Mouse (Mus musculus) limb, embryonic 12.5 days (tissue): Measurements from ENCODE around the gene P2ry14. TPM values are rescaled to one million over a fixed set of nuclear protein-coding genes. Genes with fewer than 3 reads are reported as not detected.
"Not testable (repeated sequence)": the region's sequence is repeated elsewhere in the genome, so short reads cannot be mapped to it uniquely, and the experiment has no call there.

Experiments
- ATAC-seq: fragments of 200-750 bp; cut with Nextera tagmentation; 2 replicates; pipeline ENCODE4 v1.8.0; 2017; ENCODE audit warnings: low read depth, moderate TSS enrichment; ENCODE audit not compliant: insufficient number of reproducible peaks, insufficient read depth, low FRiP score, low TSS enrichment
- H3K27ac ChIP-seq: fragments of 300-500 bp; sonication (generic); 2 replicates; pipeline ENCODE4 v1.5.1; 2016; ENCODE audit warnings: mild to moderate bottlenecking, moderate library complexity
- H3K27me3 ChIP-seq: fragments of 300-500 bp; sonication (generic); 2 replicates; pipeline ENCODE4 v1.6.1; 2016; ENCODE audit warnings: mild to moderate bottlenecking, moderate library complexity
- H3K36me3 ChIP-seq: fragments of 300-500 bp; sonication (generic); 2 replicates; pipeline ENCODE4 v1.6.1; 2016; ENCODE audit warnings: mild to moderate bottlenecking, moderate library complexity
- H3K4me1 ChIP-seq: fragments of 300-500 bp; sonication (generic); replicated peaks from 2 replicates; pipeline ENCODE4 v1.6.1; 2016
- H3K4me2 ChIP-seq: fragments of 300-500 bp; sonication (generic); 2 replicates; pipeline ENCODE4 v1.6.1; 2016; ENCODE audit warnings: mild to moderate bottlenecking, moderate library complexity
- H3K4me3 ChIP-seq: fragments of 300-500 bp; sonication (generic); replicated peaks from 2 replicates; pipeline ENCODE4 v1.5.1; 2016; ENCODE audit warnings: mild to moderate bottlenecking
- H3K9ac ChIP-seq: fragments of 300-500 bp; sonication (generic); replicated peaks from 2 replicates; pipeline ENCODE4 v1.6.1; 2016; ENCODE audit warnings: mild to moderate bottlenecking, moderate library complexity
- H3K9me3 ChIP-seq: fragments of 300-500 bp; sonication (generic); 2 replicates; pipeline ENCODE4 v1.6.1; 2016; ENCODE audit warnings: mild to moderate bottlenecking, moderate library complexity
- WGBS: fragments of 180-500 bp; shearing (Covaris S2); methylation state at CpG from one replicate; pipeline ENCODE4 v1.1.7; 2016; 5-methylcytosine and 5-hydroxymethylcytosine counted together
- polyA plus RNA-seq: library from polyadenylated mRNA; unstranded; fragments of >200 nt; fragmentation: Nextera tagmentation; extraction: Ambion mirVana; gene quantifications from 2 replicates; pipeline ENCODE4 v1.2.1, GENCODE M21; 2016

Gene P2ry14
- polyA plus RNA-seq, 1 experiment from 2014 or later, result 1.3 TPM

- WGBS, result 33% methylated on average over 5 of the region's 5 CpGs
- Histone ChIP-seq H3K4me2 (no peak overlapping the region), H3K36me3 (no peaks in the 10 kb centered on the region), H3K9ac (no peak overlapping the region), H3K9me3 (no peaks in the 10 kb centered on the region), H3K4me3 (no peak overlapping the region), H3K27me3 (no peaks in the 10 kb centered on the region), H3K27ac (no peak overlapping the region), H3K4me1 (0 out of 2 replicates have a peak, but pooled peaks cover 5% of the 10 kb centered on the region)
- ATAC-seq, result no peak
These were observed 8.2 kb downstream of the P2ry14 start for GRCm38 (mm10) chr3:59145194-59145593.

DNA sequence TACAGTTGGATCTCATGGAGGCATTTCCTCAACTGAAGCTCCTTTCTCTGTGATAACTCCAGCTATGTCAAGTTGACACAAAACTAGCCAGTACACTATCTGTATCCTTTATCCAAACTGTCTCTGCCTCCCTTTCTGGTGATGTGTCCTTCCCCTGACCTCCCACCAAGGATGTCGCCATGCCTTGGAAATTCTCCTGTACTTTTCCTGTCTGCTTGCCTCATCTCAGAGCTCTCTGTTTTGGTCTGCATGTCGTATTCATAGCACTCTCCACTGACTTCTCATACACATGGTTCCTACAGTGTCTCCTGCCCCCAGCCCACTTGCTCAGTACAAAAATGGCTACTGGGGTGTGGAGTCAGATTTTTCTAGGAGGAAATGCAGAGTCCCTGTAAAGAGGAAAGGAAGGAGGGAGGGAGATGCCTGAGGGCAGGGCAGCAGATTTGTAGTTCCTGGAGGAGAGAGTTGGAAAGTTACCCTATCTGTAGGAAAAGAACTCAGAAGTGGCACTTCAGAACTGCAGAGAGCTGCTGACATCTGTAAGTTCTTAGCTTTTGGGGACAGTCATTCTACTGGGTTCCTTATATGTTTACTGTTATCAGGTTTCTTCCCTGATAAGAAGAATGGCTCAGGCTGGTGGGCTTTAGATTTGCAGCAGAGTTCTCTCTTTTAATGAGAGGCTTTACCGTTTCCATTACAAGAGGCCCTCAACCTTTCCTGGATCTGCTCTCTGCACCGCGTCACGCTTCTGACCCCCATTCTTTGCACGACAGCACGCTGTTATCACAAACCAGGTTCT is 11.7 kb downstream of the P2ry14 start:
- ATAC-seq, result no peak
- no peak overlapping the region for H3K27ac ChIP-seq
- no peak overlapping the region for H3K9ac ChIP-seq
- no peaks in the 10 kb centered on the region for H3K9me3 ChIP-seq
- no peaks in the 10 kb centered on the region for H3K27me3 ChIP-seq
- 74% methylated on average over 8 of the region's 8 CpGs for WGBS
- no peak overlapping the region for H3K4me2 ChIP-seq
- no peak overlapping the region for H3K4me3 ChIP-seq
- 0 out of 2 replicates have a peak, but pooled peaks cover 5% of the 10 kb centered on the region for H3K4me1 ChIP-seq
- no peaks in the 10 kb centered on the region for H3K36me3 ChIP-seq

DNA sequence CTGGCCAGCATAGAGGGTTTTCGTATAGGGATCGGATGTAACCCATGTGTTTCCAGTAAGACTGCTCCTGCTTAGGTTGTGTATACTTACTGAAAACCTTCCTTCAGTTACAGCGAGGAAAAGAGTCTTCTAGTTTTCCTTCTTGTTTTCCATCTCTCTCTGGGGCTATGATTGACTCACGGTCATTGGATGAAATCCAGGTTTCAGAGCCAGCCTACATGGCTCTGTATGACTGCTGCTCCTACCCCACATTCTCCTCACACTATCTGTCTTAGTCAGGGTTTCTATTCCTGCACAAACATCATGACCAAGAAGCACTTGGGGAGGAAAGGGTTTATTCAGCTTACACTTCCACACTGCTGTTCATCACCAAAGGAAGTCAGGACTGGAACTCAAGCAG is 12.5 kb downstream of the P2ry14 start:
- ATAC-seq, H3K4me2 ChIP-seq, H3K9ac ChIP-seq, H3K36me3 ChIP-seq, H3K4me1 ChIP-seq, H3K27me3 ChIP-seq, H3K27ac ChIP-seq, H3K9me3 ChIP-seq, H3K4me3 ChIP-seq: not testable (repeated sequence)
- 86% methylated on average over 4 of the region's 4 CpGs for WGBS

GRCm38 (mm10) chr3:59140115-59140514 is 13.3 kb downstream of the P2ry14 start:
- H3K36me3 ChIP-seq, result no peaks in the 10 kb centered on the region
- H3K9me3 ChIP-seq, result no peaks in the 10 kb centered on the region
- no peak overlapping the region for H3K27ac ChIP-seq
- no peak overlapping the region for H3K9ac ChIP-seq
- H3K4me3 ChIP-seq, result no peak overlapping the region
- 74% methylated on average over 2 of the region's 2 CpGs for WGBS
- no peaks in the 10 kb centered on the region for H3K27me3 ChIP-seq
- no peak for ATAC-seq
- H3K4me1 ChIP-seq, result 0 out of 2 replicates have a peak, but pooled peaks cover 5% of the 10 kb centered on the region
- no peak overlapping the region for H3K4me2 ChIP-seq

GRCm38 (mm10) chr3:59139651-59140051 is 13.8 kb downstream of the P2ry14 start:
- Histone ChIP-seq H3K9me3 (no peaks in the 10 kb centered on the region), H3K27me3 (no peaks in the 10 kb centered on the region), H3K4me3 (no peak overlapping the region), H3K9ac (no peak overlapping the region), H3K4me2 (no peak overlapping the region), H3K36me3 (no peaks in the 10 kb centered on the region), H3K27ac (no peak overlapping the region), H3K4me1 (0 out of 2 replicates have a peak, but pooled peaks cover under 1% of the 10 kb centered on the region)
- no peak for ATAC-seq

DNA sequence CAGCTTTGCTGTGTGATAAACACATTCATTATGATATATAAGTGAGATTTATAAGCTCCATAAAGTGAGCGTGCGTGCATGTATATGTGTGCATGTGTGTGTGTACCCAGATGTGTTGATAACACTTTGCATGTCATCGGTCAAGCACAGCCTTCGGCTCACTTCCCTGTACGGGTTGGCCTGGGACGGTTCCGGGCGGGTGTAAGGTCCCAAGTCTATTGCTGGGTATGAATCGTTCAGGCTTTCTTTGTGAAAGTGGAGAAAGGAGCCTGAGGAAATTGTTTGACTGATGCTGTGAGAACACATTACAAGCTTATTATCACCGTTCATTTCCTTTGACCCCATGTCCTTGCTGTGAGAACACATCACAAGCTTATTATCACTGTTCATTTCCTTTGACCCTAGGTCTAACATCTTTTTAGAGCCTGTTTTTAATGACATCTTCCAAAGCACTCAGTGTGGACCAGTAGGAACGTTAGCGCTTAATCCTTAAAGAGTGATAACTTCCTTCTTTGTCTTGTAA is 14.4 kb downstream of the P2ry14 start:
- no peak overlapping the region for H3K4me3 ChIP-seq
- no peak overlapping the region for H3K4me2 ChIP-seq
- H3K36me3 ChIP-seq, result no peaks in the 10 kb centered on the region
- H3K4me1 ChIP-seq, result no peaks in the 10 kb centered on the region
- WGBS, result 64% methylated on average over 12 of the region's 12 CpGs
- no peak overlapping the region for H3K9ac ChIP-seq
- H3K27ac ChIP-seq, result no peak overlapping the region
- no peak for ATAC-seq
- no peaks in the 10 kb centered on the region for H3K27me3 ChIP-seq
- H3K9me3 ChIP-seq, result no peaks in the 10 kb centered on the region

GRCm38 (mm10) chr3:59135911-59136653 is 17.3 kb downstream of the P2ry14 start:
- no peaks in the 10 kb centered on the region for H3K4me1 ChIP-seq
- no peaks in the 10 kb centered on the region for H3K36me3 ChIP-seq
- no peak overlapping the region for H3K9ac ChIP-seq
- no peak for ATAC-seq
- no peaks in the 10 kb centered on the region for H3K9me3 ChIP-seq
- no peak overlapping the region for H3K4me3 ChIP-seq
- 75% methylated on average over 5 of the region's 5 CpGs for WGBS
- no peak overlapping the region for H3K27ac ChIP-seq
- no peak overlapping the region for H3K4me2 ChIP-seq
- H3K27me3 ChIP-seq, result no peaks in the 10 kb centered on the region

DNA sequence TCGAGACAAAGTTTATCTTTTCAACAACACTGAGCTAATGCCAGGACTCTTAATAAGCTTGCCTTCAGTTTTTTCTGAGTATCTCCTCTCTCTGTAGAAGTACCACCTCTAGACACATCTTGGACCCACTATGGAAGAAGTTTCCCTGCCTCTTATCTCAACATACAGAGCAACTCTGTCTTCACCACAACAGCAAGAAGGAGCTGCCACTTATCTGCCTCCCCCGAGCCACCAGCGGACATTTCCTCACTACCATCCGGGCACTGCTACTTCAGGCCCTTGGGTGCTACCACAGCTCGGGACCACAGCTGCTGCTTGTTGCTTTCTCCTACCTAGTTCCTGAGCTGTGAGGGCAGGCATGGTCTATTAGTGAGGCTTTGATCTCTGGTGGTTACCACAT is 20.2 kb downstream of the P2ry14 start:
- Histone ChIP-seq H3K9me3 (no peaks in the 10 kb centered on the region), H3K27ac (no peak overlapping the region), H3K9ac (no peak overlapping the region), H3K4me3 (no peak overlapping the region), H3K36me3 (no peaks in the 10 kb centered on the region), H3K4me1 (no peaks in the 10 kb centered on the region), H3K4me2 (no peak overlapping the region), H3K27me3 (no peaks in the 10 kb centered on the region)
- ATAC-seq, result no peak
- 77% methylated on average over 5 of the region's 5 CpGs for WGBS

- H3K27ac ChIP-seq, result no peak overlapping the region
- H3K36me3 ChIP-seq, result no peaks in the 10 kb centered on the region
- no peaks in the 10 kb centered on the region for H3K27me3 ChIP-seq
- no peak overlapping the region for H3K4me3 ChIP-seq
- H3K9me3 ChIP-seq, result no peaks in the 10 kb centered on the region
- no peak for ATAC-seq
- no peak overlapping the region for H3K4me2 ChIP-seq
- 86% methylated on average over 4 of the region's 4 CpGs for WGBS
- H3K9ac ChIP-seq, result no peak overlapping the region
- no peaks in the 10 kb centered on the region for H3K4me1 ChIP-seq
These were observed 21.5 kb downstream of the P2ry14 start for GRCm38 (mm10) chr3:59131966-59132365.

DNA sequence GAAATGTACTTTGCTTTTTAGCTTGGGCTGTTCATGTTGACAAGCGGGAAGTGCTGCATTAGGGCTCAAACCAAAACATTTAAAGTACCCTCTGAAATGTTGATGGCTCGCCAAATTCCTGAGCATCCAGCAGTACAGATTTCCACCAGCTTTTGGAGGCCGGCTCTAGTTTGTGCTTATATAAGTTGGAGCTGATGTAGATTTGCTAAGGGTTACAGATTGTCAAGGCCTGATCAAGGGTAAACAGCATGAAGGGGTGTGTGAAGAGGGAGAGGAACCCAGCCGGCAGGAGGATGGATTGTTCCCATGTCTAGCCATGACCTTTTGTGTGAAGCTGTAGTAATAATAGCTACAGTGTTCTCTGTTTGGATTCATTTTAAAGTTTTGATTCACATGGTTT is 22.3 kb downstream of the P2ry14 start:
- no peak overlapping the region for H3K27ac ChIP-seq
- H3K9ac ChIP-seq, result no peak overlapping the region
- H3K27me3 ChIP-seq, result no peaks in the 10 kb centered on the region
- H3K4me1 ChIP-seq, result no peaks in the 10 kb centered on the region
- no peaks in the 10 kb centered on the region for H3K9me3 ChIP-seq
- H3K36me3 ChIP-seq, result no peaks in the 10 kb centered on the region
- ATAC-seq, result no peak
- no peak overlapping the region for H3K4me2 ChIP-seq
- H3K4me3 ChIP-seq, result no peak overlapping the region
- 75% methylated on average over 4 of the region's 4 CpGs for WGBS

- H3K27me3 ChIP-seq, result no peaks in the 10 kb centered on the region
- ATAC-seq, result no peak
These were observed 23.0 kb downstream of the P2ry14 start for GRCm38 (mm10) chr3:59130431-59130830.

More at GRCm38 (mm10) chr3:59130431-59130830, 23.0 kb downstream of the P2ry14 start:
- H3K4me3 ChIP-seq, result no peak overlapping the region
- no peak overlapping the region for H3K27ac ChIP-seq
- H3K4me1 ChIP-seq, result no peaks in the 10 kb centered on the region
- no peak overlapping the region for H3K9ac ChIP-seq
- no peak overlapping the region for H3K4me2 ChIP-seq
- WGBS, result 62% methylated on average over 8 of the region's 8 CpGs
- H3K9me3 ChIP-seq, result no peaks in the 10 kb centered on the region
- no peaks in the 10 kb centered on the region for H3K36me3 ChIP-seq
